Mouse (Mus musculus): Measurements from ENCODE around the gene Creb5. TPM values are rescaled to one million over a fixed set of nuclear protein-coding genes. Genes with fewer than 3 reads are reported as not detected.

Gene Creb5
- polyA plus RNA-seq, 1 experiment = 6.0 TPM

GRCm38 (mm10) chr6:53537530-53537929, 250.5 kb downstream of the Creb5 start:
- H3K27me3 ChIP-seq (ENCODE audit: control insufficient read depth, insufficient read depth, low read length) = no peaks in the 10 kb centered on the region
- DNase-seq = peak; percentile 81 to 94
- WGBS = 7% methylated on average over 4 of the region's 4 CpGs

GRCm38 (mm10) chr6:53541798-53542197, 254.7 kb downstream of the Creb5 start:
- Histone ChIP-seq H3K4me3 (replicated peaks; ENCODE audit: insufficient read depth, low read depth, low read length) (no peak overlapping the region), H3K27me3 (ENCODE audit: control insufficient read depth, insufficient read depth, low read length) (no peaks in the 10 kb centered on the region), H3K4me1 (ENCODE audit: control insufficient read depth, insufficient read depth, low read length) (no peaks in the 10 kb centered on the region; the same call in 1 of the 2 replicates), H3K27ac (ENCODE audit: insufficient read depth, low read length) (no peak overlapping the region)
- TF ChIP-seq CTCF (IDR thresholded peaks at IDR 0.05; ENCODE audit: borderline replicate concordance, insufficient read depth, low read depth, low read length) (peak; percentile 5; the same call in 1 of the 2 replicates), POLR2A (IDR thresholded peaks at IDR 0.05; ENCODE audit: borderline replicate concordance, insufficient read depth, low read length) (no peak)
- WGBS = 94% methylated on average over 5 of the region's 5 CpGs
- DNase-seq = no peak

More at GRCm38 (mm10) chr6:53537530-53537929, 250.5 kb downstream of the Creb5 start:
- no peak overlapping the region for H3K27ac ChIP-seq (ENCODE audit: insufficient read depth, low read length)
- no peak for TF ChIP-seq POLR2A (IDR thresholded peaks at IDR 0.05; ENCODE audit: borderline replicate concordance, insufficient read depth, low read length)
- TF ChIP-seq CTCF (IDR thresholded peaks at IDR 0.05; ENCODE audit: borderline replicate concordance, insufficient read depth, low read depth, low read length) = no peak
- H3K4me3 ChIP-seq (replicated peaks; ENCODE audit: insufficient read depth, low read depth, low read length) = no peak overlapping the region
- H3K4me1 ChIP-seq (ENCODE audit: control insufficient read depth, insufficient read depth, low read length) = no peaks in the 10 kb centered on the region; the same call in 1 of the 2 replicates

GRCm38 (mm10) chr6:53545483-53545900, 258.4 kb downstream of the Creb5 start:
- DNase-seq = no peak
- WGBS = 50% methylated on average over 2 of the region's 2 CpGs
- Histone ChIP-seq H3K4me1 (ENCODE audit: control insufficient read depth, insufficient read depth, low read length) (no peaks in the 10 kb centered on the region), H3K27ac (ENCODE audit: insufficient read depth, low read length) (no peak overlapping the region), H3K27me3 (ENCODE audit: control insufficient read depth, insufficient read depth, low read length) (no peaks in the 10 kb centered on the region), H3K4me3 (replicated peaks; ENCODE audit: insufficient read depth, low read depth, low read length) (no peak overlapping the region)
- TF ChIP-seq CTCF (IDR thresholded peaks at IDR 0.05; ENCODE audit: borderline replicate concordance, insufficient read depth, low read depth, low read length) (no peak), POLR2A (IDR thresholded peaks at IDR 0.05; ENCODE audit: borderline replicate concordance, insufficient read depth, low read length) (no peak)

GRCm38 (mm10) chr6:53545989-53546388, 258.9 kb downstream of the Creb5 start:
- TF ChIP-seq POLR2A (IDR thresholded peaks at IDR 0.05; ENCODE audit: borderline replicate concordance, insufficient read depth, low read length) (no peak), CTCF (IDR thresholded peaks at IDR 0.05; ENCODE audit: borderline replicate concordance, insufficient read depth, low read depth, low read length) (no peak)
- no peaks in the 10 kb centered on the region for H3K27me3 ChIP-seq (ENCODE audit: control insufficient read depth, insufficient read depth, low read length)
- DNase-seq = no peak
- no peak overlapping the region for H3K4me3 ChIP-seq (replicated peaks; ENCODE audit: insufficient read depth, low read depth, low read length)
- no peak overlapping the region for H3K27ac ChIP-seq (ENCODE audit: insufficient read depth, low read length)
- no peaks in the 10 kb centered on the region for H3K4me1 ChIP-seq (ENCODE audit: control insufficient read depth, insufficient read depth, low read length)
- WGBS = 67% methylated on average over 5 of the region's 5 CpGs

GRCm38 (mm10) chr6:53548236-53548635, 261.2 kb downstream of the Creb5 start:
- Histone ChIP-seq H3K4me1 (ENCODE audit: control insufficient read depth, insufficient read depth, low read length) (no peaks in the 10 kb centered on the region), H3K27ac (ENCODE audit: insufficient read depth, low read length) (no peak overlapping the region), H3K4me3 (replicated peaks; ENCODE audit: insufficient read depth, low read depth, low read length) (no peak overlapping the region), H3K27me3 (ENCODE audit: control insufficient read depth, insufficient read depth, low read length) (no peaks in the 10 kb centered on the region)
- WGBS = 93% methylated on average over 6 of the region's 6 CpGs
- no peak for DNase-seq
- TF ChIP-seq CTCF (IDR thresholded peaks at IDR 0.05; ENCODE audit: borderline replicate concordance, insufficient read depth, low read depth, low read length) (no peak), POLR2A (IDR thresholded peaks at IDR 0.05; ENCODE audit: borderline replicate concordance, insufficient read depth, low read length) (no peak)

GRCm38 (mm10) chr6:53549409-53549808, 262.3 kb downstream of the Creb5 start:
- Histone ChIP-seq H3K27me3 (ENCODE audit: control insufficient read depth, insufficient read depth, low read length) (no peaks in the 10 kb centered on the region), H3K4me1 (ENCODE audit: control insufficient read depth, insufficient read depth, low read length) (no peaks in the 10 kb centered on the region), H3K4me3 (replicated peaks; ENCODE audit: insufficient read depth, low read depth, low read length) (no peak overlapping the region), H3K27ac (ENCODE audit: insufficient read depth, low read length) (no peak overlapping the region)
- 49% methylated on average over 6 of the region's 6 CpGs for WGBS
- DNase-seq = no peak
- TF ChIP-seq CTCF (IDR thresholded peaks at IDR 0.05; ENCODE audit: borderline replicate concordance, insufficient read depth, low read depth, low read length) = no peak

GRCm38 (mm10) chr6:53556050-53556449, 269.0 kb downstream of the Creb5 start:
- WGBS = 3% methylated on average over 6 of the region's 6 CpGs
- H3K27me3 ChIP-seq (ENCODE audit: control insufficient read depth, insufficient read depth, low read length) = no peaks in the 10 kb centered on the region
- no peak overlapping the region for H3K4me3 ChIP-seq (replicated peaks; ENCODE audit: insufficient read depth, low read depth, low read length)
- TF ChIP-seq POLR2A (IDR thresholded peaks at IDR 0.05; ENCODE audit: borderline replicate concordance, insufficient read depth, low read length) (no peak), CTCF (IDR thresholded peaks at IDR 0.05; ENCODE audit: borderline replicate concordance, insufficient read depth, low read depth, low read length) (no peak)
- peaks cover 7% of the 10 kb centered on the region; the same call in 1 of the 2 replicates for H3K4me1 ChIP-seq (ENCODE audit: control insufficient read depth, insufficient read depth, low read length)
- DNase-seq = peak; percentile 62 to 74
- no peak overlapping the region for H3K27ac ChIP-seq (ENCODE audit: insufficient read depth, low read length)

- WGBS = 65% methylated on average over 5 of the region's 5 CpGs
- no peak for DNase-seq
- TF ChIP-seq CTCF (IDR thresholded peaks at IDR 0.05; ENCODE audit: borderline replicate concordance, insufficient read depth, low read depth, low read length) (no peak), POLR2A (IDR thresholded peaks at IDR 0.05; ENCODE audit: borderline replicate concordance, insufficient read depth, low read length) (no peak)
Observed at GRCm38 (mm10) chr6:53560928-53561327, 273.9 kb downstream of the Creb5 start.

More at GRCm38 (mm10) chr6:53560928-53561327, 273.9 kb downstream of the Creb5 start:
- no peak overlapping the region for H3K4me3 ChIP-seq (replicated peaks; ENCODE audit: insufficient read depth, low read depth, low read length)
- no peak overlapping the region for H3K27ac ChIP-seq (ENCODE audit: insufficient read depth, low read length)
- H3K4me1 ChIP-seq (ENCODE audit: control insufficient read depth, insufficient read depth, low read length) = peaks cover 7% of the 10 kb centered on the region; the same call in 1 of the 2 replicates
- H3K27me3 ChIP-seq (ENCODE audit: control insufficient read depth, insufficient read depth, low read length) = no peaks in the 10 kb centered on the region

Measured in cerebellum, adult 2 months (tissue).